Mouse (Mus musculus) macrophage (primary cell): Measurements from ENCODE around the gene Deaf1. TPM values are rescaled to one million over a fixed set of nuclear protein-coding genes. Genes with fewer than 3 reads are reported as not detected.

Experiments used
- H3K27ac ChIP-seq: fragments of 350-480 bp; formaldehyde crosslinking; 2 replicates; pipeline ENCODE4 v1.9.0; 2021
- H3K36me3 ChIP-seq: fragments of 350-480 bp; formaldehyde crosslinking; 2 replicates; pipeline ENCODE4 v1.9.0; 2021; ENCODE audit errors: inconsistent target
- H3K4me3 ChIP-seq: fragments of 350-480 bp; formaldehyde crosslinking; 2 replicates; pipeline ENCODE4 v1.9.0; 2021; ENCODE audit errors: inconsistent target
- H3K79me2 ChIP-seq: fragments of 350-480 bp; formaldehyde crosslinking; 2 replicates; pipeline ENCODE4 v1.9.0; 2021; ENCODE audit errors: inconsistent target
- WGBS: methylation state at CpG from one replicate; pipeline ENCODE4 v1.1.7; 2026; ENCODE audit warnings: inconsistent platforms; ENCODE audit not compliant: missing documents; 5-methylcytosine and 5-hydroxymethylcytosine counted together
- polyA plus RNA-seq: library from polyadenylated mRNA; stranded (reverse); fragments of 250-400 nt; gene quantifications from 3 replicates; pipeline ENCODE4 v1.2.4, GENCODE M21; 2018; ENCODE audit warnings: inconsistent platforms

Deaf1 gene
- polyA plus RNA-seq, 1 experiment from 2014 or later, result 14.6 TPM

- 98% methylated on average over 8 of the region's 8 CpGs for WGBS
- Histone ChIP-seq H3K27ac (no peak overlapping the region), H3K79me2 (no peaks in the 10 kb centered on the region), H3K4me3 (no peak overlapping the region), H3K36me3 (no peaks in the 10 kb centered on the region)
Observed at GRCm38 (mm10) chr7:141355051-141355450, 27.6 kb upstream of the Deaf1 start.

DNA sequence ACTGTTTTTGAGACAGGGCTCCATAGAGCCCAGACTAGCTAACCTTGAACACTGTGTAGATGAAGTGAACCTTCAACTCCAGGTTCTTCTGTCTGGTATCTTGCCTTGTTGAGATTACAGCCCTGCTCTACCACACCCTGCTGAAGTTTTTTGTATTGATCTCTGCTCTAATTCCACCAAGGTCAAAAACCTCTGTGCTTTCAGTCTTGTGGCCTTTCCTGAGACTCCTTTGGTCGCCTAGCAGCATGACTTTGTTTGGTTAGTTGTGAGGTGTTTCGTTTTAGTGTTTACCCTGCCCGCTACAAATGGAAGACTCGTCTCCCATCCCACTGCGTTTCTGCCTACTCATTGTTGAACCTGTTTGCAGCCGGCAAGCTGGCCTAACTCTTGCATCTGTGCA is 23.6 kb upstream of the Deaf1 start:
- WGBS, result 93% methylated on average over 6 of the region's 6 CpGs
- no peaks in the 10 kb centered on the region for H3K36me3 ChIP-seq
- H3K4me3 ChIP-seq, result no peak overlapping the region
- H3K27ac ChIP-seq, result no peak overlapping the region
- H3K79me2 ChIP-seq, result no peaks in the 10 kb centered on the region

GRCm38 (mm10) chr7:141344787-141345186 is 17.3 kb upstream of the Deaf1 start:
- Histone ChIP-seq H3K27ac (no peak overlapping the region), H3K79me2 (no peaks in the 10 kb centered on the region), H3K4me3 (no peak overlapping the region), H3K36me3 (no peaks in the 10 kb centered on the region)
- 59% methylated on average over 5 of the region's 5 CpGs for WGBS

DNA sequence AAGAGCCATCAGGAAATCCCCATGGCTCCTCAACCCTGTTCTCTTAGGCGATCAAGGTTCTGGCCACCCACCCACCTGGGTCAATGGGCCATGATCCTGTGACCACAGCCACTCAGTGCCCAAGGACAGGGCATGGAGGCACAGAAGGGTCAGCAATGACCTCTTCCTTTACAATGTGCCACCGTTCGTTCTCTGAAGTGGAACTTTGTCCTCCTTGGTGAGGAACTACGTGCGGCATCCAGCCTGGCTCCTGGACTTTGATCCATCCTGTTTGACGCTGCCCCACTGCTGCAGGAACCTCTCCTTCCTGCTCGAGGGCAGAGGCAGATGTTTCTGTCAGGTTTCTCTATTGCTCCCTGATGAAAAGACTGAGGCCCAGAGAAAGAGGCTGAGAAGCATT is 16.2 kb upstream of the Deaf1 start:
- Histone ChIP-seq H3K79me2 (no peaks in the 10 kb centered on the region), H3K4me3 (no peak overlapping the region), H3K27ac (no peak overlapping the region), H3K36me3 (no peaks in the 10 kb centered on the region)
- 90% methylated on average over 7 of the region's 7 CpGs for WGBS

- 72% methylated on average over 2 of the region's 2 CpGs for WGBS
- no peaks in the 10 kb centered on the region for H3K79me2 ChIP-seq
- no peak overlapping the region for H3K27ac ChIP-seq
Observed at GRCm38 (mm10) chr7:141343230-141343629, 15.7 kb upstream of the Deaf1 start.

GRCm38 (mm10) chr7:141341689-141342226 is 14.3 kb upstream of the Deaf1 start:
- Histone ChIP-seq H3K27ac (no peak overlapping the region), H3K79me2 (no peaks in the 10 kb centered on the region), H3K4me3 (no peak overlapping the region), H3K36me3 (no peaks in the 10 kb centered on the region)
- 95% methylated on average over 9 of the region's 10 CpGs for WGBS

More at GRCm38 (mm10) chr7:141343230-141343629, 15.7 kb upstream of the Deaf1 start:
- Histone ChIP-seq H3K36me3 (no peaks in the 10 kb centered on the region), H3K4me3 (no peak overlapping the region)

- H3K36me3 ChIP-seq, result peaks cover 8% of the 10 kb centered on the region; the same call in 1 of the 2 replicates
- no peak overlapping the region for H3K27ac ChIP-seq
- 92% methylated on average over 5 of the region's 6 CpGs for WGBS
- no peaks in the 10 kb centered on the region for H3K79me2 ChIP-seq
- H3K4me3 ChIP-seq, result no peak overlapping the region
Observed at GRCm38 (mm10) chr7:141340476-141340875, 13.0 kb upstream of the Deaf1 start.

- Histone ChIP-seq H3K36me3 (peaks cover 11% of the 10 kb centered on the region; the same call in 1 of the 2 replicates), H3K4me3 (no peak overlapping the region), H3K79me2 (no peaks in the 10 kb centered on the region), H3K27ac (no peak overlapping the region)
- WGBS, result 94% methylated on average over 7 of the region's 7 CpGs
Observed at GRCm38 (mm10) chr7:141340023-141340422, 12.5 kb upstream of the Deaf1 start.

DNA sequence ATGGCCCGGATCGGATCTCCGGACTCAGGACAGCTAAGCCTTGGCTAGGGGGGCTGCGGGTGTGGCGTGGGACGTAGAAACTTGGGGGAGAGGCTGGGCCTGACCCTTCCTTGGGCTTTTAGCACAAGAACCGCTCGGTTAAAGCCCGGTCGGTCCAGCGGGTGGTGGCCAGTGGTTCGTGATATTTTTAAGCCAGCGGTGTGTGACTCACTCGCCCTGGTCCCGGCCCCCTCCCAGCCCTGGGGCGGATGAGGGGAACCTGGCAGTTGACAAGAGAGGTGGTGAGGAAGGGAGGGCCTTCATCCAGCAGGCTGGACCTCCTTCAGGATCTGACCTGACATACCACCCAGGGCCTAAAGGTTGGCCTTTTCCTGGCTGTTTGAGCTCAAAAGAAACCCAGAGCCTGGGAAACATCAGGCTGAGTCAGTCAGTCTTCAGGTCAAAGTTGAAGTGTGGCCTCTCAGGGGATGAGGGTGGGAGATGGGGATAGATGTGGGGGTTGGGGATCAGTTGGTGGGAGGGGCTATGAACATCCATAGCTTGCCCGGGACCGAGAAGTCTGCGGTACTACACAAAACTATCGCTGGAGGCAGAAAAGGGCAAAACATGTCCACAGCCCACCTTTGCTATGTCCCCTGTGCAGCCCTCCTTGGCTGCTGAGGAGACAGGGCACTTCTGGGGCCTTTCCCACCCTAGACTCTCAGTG is 11.9 kb upstream of the Deaf1 start:
- H3K79me2 ChIP-seq, result no peaks in the 10 kb centered on the region
- no peak overlapping the region for H3K27ac ChIP-seq
- H3K36me3 ChIP-seq, result peaks cover 17% of the 10 kb centered on the region; the same call in 1 of the 2 replicates
- H3K4me3 ChIP-seq, result no peak overlapping the region
- WGBS, result 83% methylated on average over 17 of the region's 20 CpGs

GRCm38 (mm10) chr7:141338576-141339131 is 11.2 kb upstream of the Deaf1 start, which contains the start of gene Eps8l2:
Gene Eps8l2, plus strand, starts transcription at chr7:141338880.
- Histone ChIP-seq H3K27ac (no peak within 1 kb of the TSS), H3K36me3 (peaks cover 24% of the 10 kb centered on the region; the same call in 1 of the 2 replicates), H3K79me2 (no peaks in the 10 kb centered on the region), H3K4me3 (no peak within 1 kb of the TSS)
- 20% methylated on average over 23 of the region's 23 CpGs for WGBS

DNA sequence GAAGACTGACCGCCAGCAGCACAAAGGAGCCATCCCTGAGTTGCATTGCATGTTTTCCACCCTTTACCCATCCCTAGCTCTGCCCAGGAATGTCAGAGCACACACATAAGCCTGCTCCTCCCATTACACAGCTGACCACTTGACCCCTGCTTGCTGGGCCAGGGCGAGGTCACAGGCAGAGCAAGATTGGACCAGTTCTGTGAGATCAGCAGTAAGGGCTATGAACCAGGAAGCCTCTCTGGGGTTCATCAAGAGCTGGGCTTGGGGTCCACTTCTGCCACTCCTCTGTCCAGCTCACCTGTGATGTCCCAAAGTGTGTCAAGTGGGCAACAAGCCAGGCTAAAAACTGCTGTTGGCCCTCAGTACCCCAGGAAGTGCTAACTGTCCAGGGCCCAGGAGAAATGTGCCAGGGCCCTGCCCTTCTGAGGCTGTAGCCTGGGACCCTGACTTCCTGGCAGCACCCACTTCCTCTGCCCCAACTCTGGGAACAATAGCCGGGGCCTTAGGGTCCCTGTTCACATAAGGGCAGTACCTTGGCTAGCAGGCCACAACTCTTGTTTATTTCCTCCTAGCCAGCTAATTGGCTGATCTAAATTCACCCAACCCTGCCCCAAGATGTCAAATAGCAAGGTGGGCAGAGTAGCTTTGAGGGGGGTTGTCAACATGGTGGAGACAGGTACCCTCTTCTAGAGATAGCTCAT is 10.4 kb upstream of the Deaf1 start:
- H3K36me3 ChIP-seq, result peaks cover 31% of the 10 kb centered on the region
- H3K4me3 ChIP-seq, result no peak overlapping the region
- H3K79me2 ChIP-seq, result no peaks in the 10 kb centered on the region
- WGBS, result 76% methylated on average over 3 of the region's 3 CpGs
- H3K27ac ChIP-seq, result no peak overlapping the region

DNA sequence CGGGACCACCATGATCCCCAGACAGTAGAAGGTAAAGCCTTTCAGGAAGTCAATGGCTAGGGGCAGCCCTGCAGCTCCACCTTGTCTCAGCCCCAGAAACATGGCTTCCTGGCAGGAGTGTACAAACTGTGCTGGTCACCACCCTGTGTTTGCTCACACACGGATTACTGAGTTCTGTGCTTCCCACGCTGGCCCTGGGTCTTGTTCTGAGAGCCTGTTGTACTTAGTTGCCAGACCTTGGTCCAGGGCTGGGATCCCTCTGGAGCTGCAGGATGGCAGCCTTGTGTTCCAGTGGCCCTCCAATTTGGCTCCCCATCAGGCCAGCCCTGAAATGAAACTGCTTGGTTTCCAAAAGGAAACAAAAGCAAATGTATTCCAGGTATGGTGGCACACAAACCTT is 8.8 kb upstream of the Deaf1 start:
- H3K27ac ChIP-seq, result no peak overlapping the region
- 100% methylated on average over 3 of the region's 3 CpGs for WGBS
- H3K79me2 ChIP-seq, result no peaks in the 10 kb centered on the region
- H3K4me3 ChIP-seq, result no peak overlapping the region
- peaks cover 33% of the 10 kb centered on the region for H3K36me3 ChIP-seq

DNA sequence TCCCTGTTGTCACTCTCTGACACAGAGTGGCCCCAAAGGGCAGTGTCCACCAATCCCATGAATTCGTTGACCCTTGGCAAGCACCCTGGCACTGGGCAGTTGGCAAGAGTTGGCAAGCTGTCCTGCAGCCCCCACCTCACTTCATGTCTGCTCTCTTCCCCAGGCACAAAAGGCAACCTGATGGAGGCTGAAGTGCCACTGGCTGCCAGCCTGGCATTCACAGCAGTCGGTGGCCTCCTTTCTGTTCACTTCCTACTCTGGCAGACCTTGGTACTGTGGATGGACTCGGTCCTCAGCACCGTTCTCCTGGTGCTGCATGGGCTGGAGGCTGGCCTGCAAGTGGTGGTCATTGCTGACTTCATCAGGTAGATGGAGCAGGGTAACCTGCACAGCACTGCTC is 8.2 kb upstream of the Deaf1 start:
- no peak overlapping the region for H3K4me3 ChIP-seq
- H3K79me2 ChIP-seq, result no peaks in the 10 kb centered on the region
- H3K27ac ChIP-seq, result no peak overlapping the region
- WGBS, result 98% methylated on average over 4 of the region's 4 CpGs
- H3K36me3 ChIP-seq, result peaks cover 33% of the 10 kb centered on the region

DNA sequence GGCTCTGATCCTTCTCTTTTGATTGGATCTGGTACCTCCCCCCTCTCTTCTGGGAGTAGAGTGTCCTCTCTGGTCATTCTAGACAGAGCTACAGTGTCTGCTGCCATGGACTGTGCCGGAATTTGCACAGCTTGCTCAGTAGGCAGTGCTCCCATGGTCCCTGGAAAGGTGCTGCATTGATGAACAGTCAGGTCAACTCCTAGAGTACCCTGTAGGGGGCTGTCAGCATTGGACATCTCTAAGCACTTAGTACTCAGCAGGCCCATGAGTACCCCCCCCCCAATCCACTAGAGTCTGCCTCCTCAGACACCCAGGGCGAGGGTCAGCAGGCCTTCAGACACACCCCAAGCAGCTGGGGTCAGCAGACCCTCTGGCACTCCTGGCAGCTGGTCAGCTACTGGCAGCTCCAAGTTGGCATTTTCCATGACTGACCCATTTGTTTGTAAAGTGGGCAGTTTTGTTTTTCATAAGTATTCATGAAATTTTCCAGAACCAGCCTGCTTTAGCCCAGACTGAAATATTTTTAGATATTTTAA is 7.6 kb upstream of the Deaf1 start:
- no peak overlapping the region for H3K27ac ChIP-seq
- no peak overlapping the region for H3K4me3 ChIP-seq
- H3K79me2 ChIP-seq, result no peaks in the 10 kb centered on the region
- WGBS, result 100% methylated on average over 2 of the region's 2 CpGs
- peaks cover 33% of the 10 kb centered on the region for H3K36me3 ChIP-seq
